Mouse (Mus musculus) erythroblast, embryonic 14.5 days (primary cell): ENCODE data around the gene Mrc2.

ENCODE experiments used
- GATA1 ChIP-seq: IDR thresholded peaks from 2 replicates; pipeline ENCODE4 v1.6.1; 2012; ENCODE audit warnings: low read length, inconsistent platforms, mixed read lengths
- TAL1 ChIP-seq: IDR thresholded peaks from 3 replicates; pipeline ENCODE4 v1.6.1; 2012; ENCODE audit warnings: low read length, inconsistent platforms, mixed read lengths

DNA sequence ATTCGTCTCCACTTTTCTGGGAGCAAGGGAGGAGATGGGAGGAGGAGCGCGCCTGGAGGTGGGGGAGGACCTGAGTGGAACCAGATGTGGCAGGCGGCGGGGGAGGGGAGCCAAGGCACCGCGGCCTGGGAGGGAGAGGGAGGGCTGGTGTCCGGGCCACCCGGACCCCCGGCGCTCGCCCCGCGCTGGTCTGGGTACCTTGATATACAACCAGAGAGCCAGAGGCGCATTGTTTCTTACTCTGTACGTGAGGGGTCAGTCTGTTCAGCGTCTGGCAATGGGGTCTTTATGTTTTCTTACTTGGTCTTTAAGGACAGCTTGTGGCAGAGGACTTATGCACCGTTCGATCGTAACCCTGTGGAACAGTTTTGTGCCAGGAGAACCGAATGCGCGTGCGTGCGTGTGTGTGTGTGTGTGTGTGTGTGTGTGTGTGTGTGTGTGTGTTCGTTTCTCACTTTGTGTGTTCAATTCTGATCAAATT is 698 bp downstream of the Mrc2 start:
- TF ChIP-seq TAL1 (no peak), GATA1 (no peak)
